Mouse (Mus musculus) kidney, adult 2 months (tissue): ENCODE results near the gene Mreg.

Experiments used
- CTCF ChIP-seq: fragments of 200-500 bp; conservative IDR thresholded peaks from 2 replicates; pipeline ENCODE4 v1.5.1; 2011; ENCODE audit warnings: low read depth, mild to moderate bottlenecking, control low read depth, low read length, moderate library complexity, mixed read lengths; ENCODE audit not compliant: insufficient read depth, insufficient read length
- POLR2A ChIP-seq: fragments of 200-500 bp; IDR thresholded peaks from one replicate; pipeline ENCODE4 v1.6.1; 2011; ENCODE audit warnings: low read depth, low read length, control low read depth

DNA sequence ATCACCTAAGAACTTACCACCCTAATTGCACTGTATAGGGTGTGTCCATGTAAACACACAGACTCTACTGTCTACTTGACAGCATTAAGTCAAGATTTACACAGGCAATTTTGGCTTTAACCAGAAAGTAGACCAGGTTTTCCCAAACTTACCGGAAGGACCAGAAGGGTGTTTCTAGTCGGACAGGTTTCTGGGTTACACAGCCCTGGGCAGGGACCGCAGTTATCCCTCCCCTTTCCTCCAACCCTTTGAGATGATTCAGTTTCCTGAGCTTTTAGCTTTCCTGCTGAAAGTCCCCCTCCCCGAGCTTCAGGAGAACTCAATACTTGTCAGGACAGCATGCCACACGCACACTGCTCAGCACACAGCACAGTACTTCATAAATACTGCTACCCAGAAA is 26.0 kb downstream of the Mreg start:
- TF ChIP-seq CTCF, result no peak
- TF ChIP-seq POLR2A, result no peak
